Mouse (Mus musculus) kidney, postnatal 36 days (tissue): ENCODE results near the gene Cald1.

ENCODE experiments used
- DNase-seq, 2 experiments: peaks; one replicate each; pipeline ENCODE4 v3.0.0; 2021 to 2022; ENCODE audit warnings: mixed read lengths in 2 of 2

Cald1 gene

DNA sequence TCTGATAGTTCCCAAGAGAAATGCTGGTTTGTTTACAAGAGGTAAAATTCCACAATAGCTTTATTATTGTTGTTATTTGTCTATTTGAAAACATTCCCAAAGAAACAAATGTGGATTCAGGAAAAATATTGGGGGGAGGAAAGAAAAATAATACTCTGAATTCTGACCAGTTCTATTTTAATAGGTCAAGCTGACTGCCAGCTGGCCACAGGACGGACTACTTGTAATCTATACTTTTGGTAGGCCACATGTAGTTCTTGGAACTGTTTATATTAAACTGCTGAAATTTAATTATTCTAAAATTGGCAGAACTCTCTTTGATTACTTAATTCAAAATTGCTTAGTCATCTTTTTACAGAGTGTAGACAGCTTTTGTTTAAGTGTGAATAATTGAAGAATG, 73.1 kb downstream of the Cald1 start:
- DNase-seq = no peak

DNA sequence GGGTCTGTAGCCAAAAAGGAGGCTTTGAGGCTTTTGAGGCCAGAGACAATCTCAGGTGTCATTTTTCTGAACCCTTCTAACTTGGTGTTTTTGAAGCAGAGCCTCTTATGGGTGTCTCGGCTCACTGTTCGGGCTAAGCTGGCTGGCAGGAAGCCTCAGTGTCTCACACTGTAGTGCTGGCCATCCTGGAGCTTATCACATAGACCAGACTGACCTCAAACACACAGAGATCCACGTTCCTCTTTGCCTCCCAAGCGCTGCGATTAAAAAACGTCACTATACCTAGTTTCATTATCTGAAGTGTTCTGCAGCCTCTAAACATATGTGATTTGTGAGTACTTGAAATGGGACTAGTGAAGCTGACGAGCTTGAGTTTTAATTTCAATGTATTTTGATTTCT, 76.1 kb downstream of the Cald1 start:
- no peak for DNase-seq

DNA sequence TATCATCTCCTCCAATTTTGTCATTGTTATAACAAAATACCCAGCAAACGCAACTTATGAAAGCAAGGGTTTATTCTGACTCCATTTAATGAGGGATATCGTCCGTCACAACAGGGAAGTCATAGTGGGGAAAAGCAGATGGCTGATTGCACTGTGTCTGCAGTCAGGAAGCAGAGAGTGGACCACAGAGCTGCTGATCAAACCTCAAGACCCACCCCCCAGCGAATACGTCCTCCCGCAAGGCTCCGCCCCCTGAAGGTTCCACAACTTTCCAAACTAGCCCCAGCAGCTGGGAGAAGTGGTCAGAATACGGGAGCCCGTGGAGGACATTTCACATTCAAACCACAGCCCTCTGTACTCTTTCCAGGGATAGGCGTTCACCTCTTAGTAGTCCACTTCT, 76.6 kb downstream of the Cald1 start:
- DNase-seq = no peak

DNA sequence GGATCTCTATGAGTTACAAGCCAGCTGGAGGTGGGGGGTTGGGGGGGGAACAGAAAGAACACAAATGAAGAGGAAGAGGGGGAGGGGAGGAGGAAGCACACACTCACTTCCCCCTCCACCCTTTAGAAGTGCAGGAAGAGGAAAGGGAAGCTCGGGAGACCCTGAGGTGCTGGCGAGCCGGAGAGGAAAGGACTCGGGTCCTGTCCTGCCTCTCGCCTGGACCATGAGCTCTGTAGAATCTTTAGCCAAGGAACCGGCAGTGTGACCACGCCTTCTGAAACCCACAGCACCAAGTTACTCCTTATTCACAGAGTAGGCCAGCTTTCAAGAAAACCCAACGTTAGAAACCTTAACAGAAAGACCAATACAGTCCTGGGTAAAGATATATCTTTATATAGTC, 83.8 kb downstream of the Cald1 start:
- peak; percentile 21 to 29 for DNase-seq

DNA sequence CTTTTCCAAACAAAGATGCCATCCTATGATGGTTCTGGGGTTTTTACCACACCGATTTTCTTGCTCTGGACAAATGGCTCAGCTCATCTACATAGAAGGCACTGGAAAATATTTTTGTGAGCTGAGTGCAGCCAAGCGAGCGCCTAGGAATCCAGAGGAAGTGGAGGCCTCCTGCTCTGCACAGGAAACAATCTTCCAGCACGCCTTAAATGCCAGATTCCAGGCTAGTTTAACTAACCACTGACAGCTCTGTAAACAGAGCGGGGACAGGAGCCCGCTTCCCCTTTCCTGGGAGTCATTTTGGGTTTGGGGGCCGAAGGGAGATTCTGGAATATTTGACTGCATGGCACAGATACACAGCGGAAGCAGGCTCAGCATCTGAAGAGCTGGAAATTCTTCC, 86.6 kb downstream of the Cald1 start:
- DNase-seq = peak; percentile 44 to 51

DNA sequence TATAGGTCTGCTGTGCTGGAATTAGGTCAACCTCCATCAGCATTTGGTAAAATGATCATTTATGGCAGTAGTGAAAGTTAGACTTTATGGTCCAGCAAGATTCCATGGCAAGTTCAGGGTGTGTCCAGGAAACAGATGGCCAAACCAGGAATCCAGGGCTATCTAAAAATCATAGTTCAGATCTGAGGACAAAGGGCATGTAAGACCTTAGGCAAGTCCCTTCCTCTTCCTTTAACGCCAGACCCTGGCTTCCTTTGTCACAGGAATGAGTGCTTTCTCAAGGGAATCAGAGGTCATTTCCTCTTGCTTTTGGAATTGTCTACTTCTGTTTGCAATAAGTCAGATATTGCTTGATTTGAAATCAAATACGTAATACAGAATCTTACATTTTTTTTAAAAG, 90.7 kb downstream of the Cald1 start:
- DNase-seq = peak; percentile 28 to 54

DNA sequence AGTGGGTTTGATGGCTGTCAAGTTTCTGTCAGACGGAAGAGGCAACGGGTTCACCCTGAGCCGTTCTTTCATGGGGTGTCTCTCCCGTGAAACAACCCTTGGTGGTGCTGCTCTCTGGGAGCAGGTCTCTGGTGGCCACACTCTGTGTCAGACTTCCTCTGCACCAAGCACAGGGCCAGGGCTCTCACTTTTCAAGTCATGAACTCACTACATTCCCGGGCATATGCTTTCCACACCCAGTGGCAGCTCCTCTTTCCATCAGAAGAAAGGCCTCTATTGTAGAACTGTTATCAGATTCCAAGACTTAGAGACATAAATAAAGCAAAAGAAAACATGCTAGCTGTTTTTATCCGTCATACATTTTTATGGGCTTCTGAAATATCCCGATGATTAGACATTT, 93.1 kb downstream of the Cald1 start:
- DNase-seq = no peak

DNA sequence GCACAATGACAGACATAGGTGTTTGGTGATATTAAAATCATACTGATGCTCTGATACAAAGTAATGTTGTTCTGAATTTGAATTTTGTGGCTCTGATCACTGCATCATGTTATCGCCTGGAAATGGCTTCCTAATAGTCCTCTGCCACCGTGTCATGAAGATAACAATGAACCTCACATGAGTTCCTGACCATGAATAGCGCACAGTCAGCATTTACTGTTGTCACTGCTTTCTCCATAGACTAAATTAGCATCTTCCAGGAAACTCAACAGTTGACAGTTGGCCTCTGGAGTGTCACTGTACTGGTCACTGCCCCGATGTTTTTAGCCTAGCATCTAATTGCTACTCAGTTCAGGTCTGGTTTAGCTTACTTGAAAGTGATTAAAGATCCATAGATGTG, 95.8 kb downstream of the Cald1 start:
- no peak for DNase-seq

DNA sequence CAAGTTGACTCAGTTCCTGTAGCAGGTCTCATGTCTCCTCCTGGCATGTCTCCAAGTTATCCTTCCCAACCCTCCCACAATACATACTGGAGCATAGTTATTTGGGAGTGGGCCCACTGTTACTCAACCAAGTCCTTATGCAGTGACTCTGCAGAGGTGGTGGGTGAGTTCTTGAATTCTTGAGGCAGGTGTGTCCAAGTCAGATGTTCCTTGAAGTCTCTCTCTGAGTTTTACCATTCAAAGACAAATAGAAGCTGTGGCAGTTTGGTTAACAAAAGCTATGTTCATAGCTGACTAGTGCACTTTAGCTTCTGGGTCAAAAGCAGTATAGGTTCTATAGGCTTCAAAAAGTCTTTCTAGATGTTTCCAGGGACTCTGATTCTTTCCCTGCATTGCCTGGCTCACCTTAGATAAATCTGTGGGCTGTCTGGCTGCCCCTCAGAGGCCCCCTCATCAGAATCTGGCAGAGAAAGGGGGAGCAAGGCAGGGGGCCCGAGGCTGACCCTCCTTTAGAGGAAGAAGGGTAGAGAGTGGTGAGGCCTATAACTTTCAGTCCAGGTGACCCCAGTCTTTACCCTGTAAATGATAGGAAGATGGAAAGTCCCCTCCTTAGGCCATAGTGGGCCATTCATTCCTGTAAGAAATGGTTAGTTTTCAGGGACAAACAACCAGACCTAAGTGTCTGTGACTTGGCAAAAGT, 105.3 kb downstream of the Cald1 start:
- DNase-seq = no peak

DNA sequence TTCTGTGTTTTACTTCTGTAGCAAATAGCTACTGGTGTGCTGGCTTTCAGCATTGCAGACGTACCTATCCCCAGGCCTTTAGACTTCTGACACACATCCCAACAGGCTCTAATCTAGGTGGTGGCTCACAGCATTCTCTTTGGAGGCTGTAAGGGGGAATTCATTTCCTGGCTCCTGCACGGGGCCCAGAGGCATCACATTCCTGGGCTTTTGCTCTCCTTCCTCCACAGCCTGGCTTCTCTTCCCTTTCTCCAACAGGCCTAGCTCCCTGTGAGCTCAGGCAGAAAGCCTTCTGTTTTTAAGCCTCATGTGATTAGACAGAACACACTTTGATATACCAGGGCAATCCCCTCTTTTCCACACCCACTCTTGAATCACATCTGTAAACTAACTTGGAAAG, 109.2 kb downstream of the Cald1 start:
- no peak for DNase-seq

DNA sequence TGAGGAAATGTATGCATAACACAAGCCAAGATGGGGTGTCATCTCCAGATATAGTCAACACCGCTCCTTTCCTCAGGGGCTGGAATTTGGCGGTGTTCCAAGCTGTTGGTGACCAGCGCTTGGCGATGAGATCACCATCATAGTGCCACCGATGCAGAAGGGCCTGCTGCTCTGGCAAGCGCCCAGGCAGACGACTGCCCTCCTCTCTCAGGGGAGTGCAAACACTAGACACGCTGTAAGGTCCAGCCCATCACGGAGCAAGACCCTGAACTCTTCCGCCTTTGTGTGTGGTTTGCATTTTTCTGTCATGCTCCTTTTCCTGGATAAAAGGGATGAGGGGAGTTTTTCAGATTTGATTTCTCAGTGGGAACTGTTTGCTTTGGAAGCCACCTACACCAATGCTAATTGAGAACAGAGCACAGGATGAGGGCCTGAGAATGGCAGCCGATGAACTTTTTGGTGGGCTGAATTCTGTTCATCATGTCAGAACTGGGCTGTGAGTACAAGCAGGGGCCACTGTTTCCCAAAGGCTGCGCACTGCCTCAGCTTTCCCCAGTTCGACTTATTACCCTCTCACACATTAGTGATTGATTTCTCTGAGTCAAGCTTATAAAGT, 110.5 kb downstream of the Cald1 start:
- DNase-seq = peak; percentile 33 to 61

DNA sequence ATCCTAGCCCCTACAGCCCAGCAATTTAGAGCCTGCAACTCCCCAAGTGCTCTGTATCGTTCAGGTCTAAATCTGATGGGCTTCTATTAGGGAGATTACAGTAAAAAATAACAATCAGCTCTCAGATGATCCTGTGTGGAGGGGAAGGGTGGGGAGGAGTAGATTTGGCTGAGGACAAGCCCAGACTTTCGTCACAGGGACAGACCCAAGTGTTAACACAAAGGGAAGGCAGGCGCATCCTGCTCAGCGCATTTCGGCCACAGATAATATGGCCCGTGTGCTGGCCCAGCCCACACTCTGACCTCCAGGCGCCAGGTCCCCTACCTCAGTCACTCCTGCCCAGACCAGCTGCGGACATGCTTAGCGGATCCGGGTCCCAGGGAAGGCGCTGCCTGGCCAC, 111.0 kb downstream of the Cald1 start:
- DNase-seq = peak; percentile 62 to 83

DNA sequence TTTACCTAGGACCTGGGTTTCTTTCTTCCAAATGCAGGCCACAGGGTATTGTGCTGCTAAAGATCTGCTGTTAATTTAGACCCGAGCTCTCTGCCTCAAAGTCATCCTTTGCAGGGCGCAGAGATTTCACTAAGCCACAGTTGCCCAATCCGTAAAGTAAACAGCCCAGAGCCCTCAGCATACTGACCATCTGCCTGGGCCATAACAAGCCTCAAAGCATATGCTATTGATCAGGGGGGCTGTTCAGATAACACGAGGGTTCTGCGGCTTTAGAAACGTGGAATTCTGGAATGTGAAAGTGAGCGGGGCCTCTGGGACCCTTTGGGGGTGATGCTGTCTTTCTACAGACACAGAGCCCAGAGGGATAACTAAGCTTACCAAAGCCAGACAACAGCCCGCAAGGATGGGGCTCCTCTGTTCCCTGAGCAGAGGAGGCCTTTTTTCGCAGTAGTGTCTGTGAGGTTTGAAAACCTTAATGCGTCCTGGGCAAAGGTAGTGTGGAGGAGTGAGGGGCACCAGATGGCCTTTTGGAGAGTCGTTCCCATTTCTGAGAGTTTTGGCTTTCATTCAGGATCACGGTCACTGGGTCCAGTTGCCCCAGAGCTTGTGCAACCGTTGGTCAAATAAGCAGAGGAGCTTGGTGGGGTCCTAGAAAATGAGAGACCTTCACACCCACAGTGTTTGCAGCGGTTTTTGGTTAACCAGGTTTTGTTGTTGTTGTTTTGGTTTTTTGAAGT, 111.8 kb downstream of the Cald1 start:
- no peak for DNase-seq

DNA sequence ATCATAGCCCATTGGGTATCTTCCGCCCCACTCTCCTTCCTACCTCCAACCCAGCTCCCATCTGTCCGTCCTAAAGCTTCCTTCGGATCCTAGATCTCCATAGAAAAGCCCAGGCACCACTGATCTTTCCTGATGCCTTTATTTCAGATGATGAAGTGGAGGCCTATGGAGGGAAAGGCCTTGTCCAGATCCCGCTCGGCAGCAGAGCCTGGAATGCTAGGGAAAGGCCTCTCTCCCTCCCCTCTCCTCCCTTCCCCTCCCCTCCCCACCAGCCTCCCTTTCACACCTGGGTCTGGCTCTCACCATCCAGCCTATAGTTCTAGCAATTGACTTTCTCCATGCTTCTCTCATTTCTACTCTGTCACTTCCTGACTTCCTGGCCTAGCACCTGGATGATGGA, 112.5 kb downstream of the Cald1 start:
- DNase-seq = no peak

DNA sequence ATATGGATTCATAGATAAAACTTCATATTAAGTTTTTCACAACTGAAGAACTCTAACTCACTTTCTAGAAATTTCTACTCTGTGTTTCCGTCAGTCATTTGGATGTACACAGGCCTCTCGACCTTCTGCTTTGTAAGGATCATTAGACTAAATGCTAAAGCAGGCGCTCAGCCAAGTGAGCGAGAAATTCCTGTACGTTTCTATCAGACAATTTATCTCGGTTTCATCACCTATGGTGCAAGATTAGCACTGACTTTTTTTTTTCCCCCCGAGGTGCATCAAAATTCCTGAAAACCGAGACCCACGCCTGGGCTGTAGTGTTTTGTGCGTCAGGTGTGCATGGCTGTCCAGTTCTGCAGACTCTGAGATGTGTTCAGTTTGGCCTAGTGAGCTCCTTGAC, 113.3 kb downstream of the Cald1 start:
- no peak for DNase-seq

DNA sequence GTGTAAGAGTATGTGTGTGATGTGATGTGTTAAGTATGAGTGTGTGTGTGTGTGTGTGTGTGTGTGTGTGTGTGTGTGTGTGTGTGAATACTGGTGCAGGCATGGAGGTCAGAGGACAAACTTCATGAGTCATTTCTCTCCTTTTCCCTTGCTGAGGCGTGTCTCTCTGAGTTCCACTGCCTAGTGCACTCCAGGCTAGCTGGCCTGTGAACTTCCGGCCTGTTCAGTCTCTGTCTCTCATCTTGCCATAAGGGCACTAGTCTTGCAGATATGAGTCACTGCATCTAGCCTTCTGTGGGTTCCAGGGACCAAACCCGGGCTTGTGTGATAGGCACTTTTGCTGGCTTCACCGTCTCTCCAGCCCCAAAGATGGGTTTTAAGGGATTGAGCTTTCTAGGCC, 114.9 kb downstream of the Cald1 start:
- DNase-seq = peak in 1 of 2 experiments; percentile 21

DNA sequence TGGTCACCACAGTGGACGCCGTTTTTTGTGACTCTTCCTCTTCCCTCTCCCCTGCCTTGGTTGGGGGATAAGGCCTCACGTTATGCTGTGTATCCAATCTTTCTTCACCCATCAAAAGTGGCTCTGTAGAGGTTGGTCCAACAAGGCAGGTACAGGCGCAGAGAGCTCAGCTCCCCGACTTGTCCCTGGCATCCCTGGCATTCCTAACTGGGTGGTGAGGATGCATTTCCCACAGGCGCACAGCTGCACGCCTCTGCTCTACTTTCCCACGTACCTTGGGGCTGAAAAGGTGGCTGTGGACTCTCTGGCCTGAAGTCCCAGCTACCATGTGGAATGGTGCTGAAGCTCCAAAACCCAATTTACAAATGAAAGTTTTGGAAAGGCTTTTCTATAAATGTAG, 115.5 kb downstream of the Cald1 start:
- DNase-seq = no peak

DNA sequence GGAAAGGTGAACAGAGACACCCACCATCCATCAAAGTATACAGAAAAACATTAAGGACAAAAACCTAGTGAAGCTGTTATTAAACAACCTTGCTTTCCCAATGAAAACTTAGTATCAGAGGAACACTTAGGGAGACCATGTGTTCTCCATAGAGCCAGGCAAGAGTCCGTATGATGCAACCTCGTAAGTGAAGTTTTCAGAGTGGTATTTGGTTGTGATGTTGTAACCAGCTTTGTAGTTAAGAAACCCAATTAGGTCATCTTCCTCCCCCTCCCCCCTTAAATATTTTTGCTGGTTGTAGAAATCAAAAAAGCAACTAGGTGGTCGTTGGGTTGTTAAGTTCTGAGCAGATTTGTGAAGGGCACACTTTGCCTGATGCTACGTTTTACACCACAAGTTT, 116.3 kb downstream of the Cald1 start:
- DNase-seq = no peak

DNA sequence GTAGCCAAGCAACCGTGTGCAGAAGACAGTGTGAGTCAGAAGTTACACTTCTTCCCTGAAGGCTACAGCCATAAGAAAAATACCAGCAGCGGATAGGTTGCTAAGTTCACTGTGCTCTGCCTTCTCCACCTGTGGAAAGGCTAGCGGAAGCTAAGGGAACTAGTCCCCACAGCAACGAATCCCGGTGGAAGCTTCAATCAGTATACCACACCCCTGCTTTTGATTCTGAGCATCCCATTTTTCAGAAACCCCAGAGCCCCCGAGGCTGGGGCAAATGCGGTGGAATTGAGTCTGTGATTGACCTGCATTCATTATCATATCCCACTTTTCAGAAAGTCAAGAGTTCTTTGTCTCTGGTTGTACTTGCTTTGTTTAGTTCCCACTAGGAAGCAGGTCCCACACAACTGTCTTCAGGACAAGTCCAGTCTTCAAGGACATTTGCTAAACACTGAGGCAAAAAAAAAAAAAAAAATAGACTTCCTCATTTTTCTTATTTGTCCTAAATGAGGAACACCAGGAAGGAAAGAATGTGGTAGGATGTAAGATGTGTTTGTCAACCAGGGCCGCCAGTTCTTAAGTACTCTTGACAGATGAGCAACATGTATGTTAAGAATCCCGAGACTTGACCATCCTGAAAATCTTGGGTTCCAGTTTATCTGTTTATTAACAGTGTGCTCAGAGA, 118.0 kb downstream of the Cald1 start:
- DNase-seq = no peak

DNA sequence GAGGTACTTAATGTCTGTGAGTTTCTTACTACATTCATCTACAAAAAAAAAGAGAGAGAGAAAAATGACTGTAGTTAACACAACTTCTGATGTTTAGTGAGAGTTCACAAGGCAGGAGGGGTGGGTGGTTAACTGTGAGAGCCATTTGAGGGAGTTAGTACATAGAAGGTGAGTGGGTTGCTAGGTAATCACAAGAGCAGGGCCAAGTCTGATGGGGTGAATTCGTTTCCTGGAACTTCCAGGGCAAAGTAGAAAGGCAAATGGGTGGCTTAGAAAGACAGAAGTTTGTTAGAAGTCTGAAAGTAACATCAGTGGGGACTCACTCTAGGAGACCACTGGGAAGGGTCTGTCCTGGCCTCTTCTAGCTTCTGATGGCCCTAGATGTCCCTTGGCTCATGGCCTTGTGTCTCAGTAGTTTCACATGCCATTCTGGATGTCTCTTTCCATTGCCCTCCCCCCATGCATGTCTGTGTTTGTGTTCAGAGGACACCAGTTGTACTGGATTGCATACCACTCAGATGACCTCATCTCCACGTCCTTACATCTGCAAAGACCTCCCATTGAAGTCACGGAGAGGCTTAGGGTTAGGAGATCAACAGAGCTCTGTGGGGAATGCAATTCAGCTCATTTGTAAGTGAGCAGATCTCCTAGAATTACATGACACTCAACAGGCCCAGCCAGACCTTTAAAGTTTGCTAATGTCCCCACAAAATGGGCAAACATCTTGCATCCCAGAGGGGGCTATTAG, 118.8 kb downstream of the Cald1 start:
- DNase-seq = peak in 1 of 2 experiments; percentile 40

DNA sequence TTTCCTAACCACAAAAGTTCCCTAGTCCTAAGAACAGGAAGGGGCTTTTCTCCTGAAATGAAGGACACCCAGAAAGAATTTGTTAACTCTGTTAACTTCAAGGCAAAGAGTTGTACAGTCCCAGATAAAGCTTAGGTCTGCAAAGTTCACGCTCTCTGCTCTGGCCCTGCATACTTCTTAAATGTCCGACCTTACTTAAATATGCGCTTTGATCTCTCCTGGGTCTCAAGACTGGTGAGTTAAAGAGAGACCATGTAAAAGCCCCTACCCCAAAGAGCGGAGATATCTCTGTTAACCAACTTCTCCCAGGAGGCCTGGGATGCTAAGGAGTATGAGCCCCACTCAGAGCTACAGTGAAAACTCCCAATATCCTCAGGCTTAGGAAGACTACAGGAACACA, 119.4 kb downstream of the Cald1 start:
- no peak for DNase-seq

DNA sequence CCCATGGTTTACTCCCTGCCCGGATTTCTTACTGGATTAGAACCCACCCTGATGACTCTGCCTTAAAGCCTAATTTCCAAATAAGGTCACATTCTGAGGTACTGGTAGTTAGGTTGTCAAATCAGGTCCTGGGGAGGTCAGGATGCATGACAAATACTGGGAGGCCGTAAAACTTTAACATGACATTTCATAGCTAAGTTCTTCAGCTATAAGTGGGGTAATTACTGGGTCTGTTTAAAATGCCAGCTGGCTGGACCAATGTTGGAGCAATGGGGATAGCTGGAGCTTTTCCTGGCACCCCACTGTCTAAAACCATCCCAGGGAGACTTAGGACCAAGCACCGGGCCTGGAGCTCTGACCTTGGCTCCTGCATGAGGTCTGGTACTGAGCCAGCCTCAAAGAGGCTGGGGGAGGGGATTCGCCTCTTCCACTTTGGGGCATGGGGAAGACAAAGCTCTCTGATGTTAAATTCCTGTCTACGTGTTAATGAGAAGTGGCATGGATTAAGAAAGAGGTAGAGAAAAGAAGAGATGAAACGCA, 120.9 kb downstream of the Cald1 start:
- no peak for DNase-seq

DNA sequence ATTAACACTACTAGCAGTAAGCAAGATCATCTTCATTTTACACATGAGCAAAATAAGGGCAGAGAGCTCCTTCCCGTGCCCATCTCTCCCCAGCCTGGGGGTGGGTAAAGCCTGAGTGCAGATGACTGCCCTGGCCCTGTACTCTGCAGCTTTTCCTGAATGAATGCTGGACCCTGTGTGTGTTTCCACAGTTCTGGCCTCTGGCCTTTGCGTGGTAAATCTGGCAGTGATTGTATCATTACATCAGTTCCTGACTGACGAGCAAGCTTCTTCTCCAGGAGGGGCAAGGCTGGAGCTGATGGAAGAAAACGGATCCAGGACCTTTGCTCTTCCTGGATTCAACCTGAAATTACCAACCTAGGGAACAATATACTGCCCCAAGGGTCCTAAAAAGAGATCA, 122.1 kb downstream of the Cald1 start:
- DNase-seq = peak; percentile 52 to 54
